Mouse (Mus musculus) ES-Bruce4 (cell line): ENCODE results near the gene Rnf135. TPM values are rescaled to one million over a fixed set of nuclear protein-coding genes. Genes with fewer than 3 reads are reported as not detected.

ENCODE experiments used
- H3K27ac ChIP-seq: 2 replicates; pipeline ENCODE4 v1.5.1; 2012; ENCODE audit warnings: low read length, inconsistent platforms; ENCODE audit not compliant: insufficient read depth
- H3K27me3 ChIP-seq: 2 replicates; pipeline ENCODE4 v1.6.1; 2012; ENCODE audit warnings: mild to moderate bottlenecking, low read length, inconsistent platforms; ENCODE audit not compliant: control insufficient read depth, poor library complexity, insufficient read depth, severe bottlenecking
- H3K36me3 ChIP-seq: 2 replicates; pipeline ENCODE4 v1.6.1; 2012; ENCODE audit warnings: inconsistent platforms, mild to moderate bottlenecking, low read length, moderate library complexity; ENCODE audit not compliant: control insufficient read depth, poor library complexity, insufficient read depth, severe bottlenecking
- H3K4me1 ChIP-seq: one replicate; pipeline ENCODE4 v1.8.1; 2011; ENCODE audit warnings: low read length; ENCODE audit not compliant: control insufficient read depth, insufficient read depth
- H3K4me3 ChIP-seq: 2 replicates; pipeline ENCODE4 v1.5.1; 2011; ENCODE audit warnings: low read depth, mild to moderate bottlenecking, low read length
- H3K9ac ChIP-seq: 2 replicates; pipeline ENCODE4 v1.6.1; 2012; ENCODE audit warnings: low read depth, mild to moderate bottlenecking, inconsistent platforms; ENCODE audit not compliant: poor library complexity, severe bottlenecking
- H3K9me3 ChIP-seq: replicated peaks from 2 replicates; pipeline ENCODE4 v1.6.1; 2012; ENCODE audit warnings: mild to moderate bottlenecking, low read length, inconsistent platforms; ENCODE audit not compliant: control insufficient read depth, poor library complexity, insufficient read depth, severe bottlenecking
- CTCF ChIP-seq: IDR thresholded peaks from one replicate; pipeline ENCODE4 v1.8.1; 2011; ENCODE audit warnings: low read depth, low read length
- EP300 ChIP-seq: IDR thresholded peaks from 2 replicates; pipeline ENCODE4 v1.6.1; 2011; ENCODE audit warnings: low read depth, low read length; ENCODE audit not compliant: insufficient read depth
- POLR2A ChIP-seq: IDR thresholded peaks from one replicate; pipeline ENCODE4 v1.8.1; 2011; ENCODE audit warnings: low read length; ENCODE audit not compliant: insufficient read depth
- polyA plus RNA-seq: library from polyadenylated mRNA; stranded (reverse); fragments of >200 nt; gene quantifications from 2 replicates; pipeline ENCODE4 v1.2.4, GENCODE M21; 2011; ENCODE audit warnings: low read depth; ENCODE audit not compliant: missing spikeins, insufficient read depth, insufficient read length

Rnf135 gene
- polyA plus RNA-seq, 1 experiment = 5.3 TPM

GRCm38 (mm10) chr11:80237278-80237677 is 53.6 kb downstream of the Rnf135 start:
- Histone ChIP-seq H3K9ac (no peak overlapping the region), H3K27me3 (no peaks in the 10 kb centered on the region), H3K4me3 (no peak overlapping the region), H3K9me3 (no peaks in the 10 kb centered on the region), H3K27ac (no peak overlapping the region), H3K4me1 (no peaks in the 10 kb centered on the region), H3K36me3 (peaks cover 20% of the 10 kb centered on the region)
- no peak for TF ChIP-seq CTCF
- no peak for TF ChIP-seq EP300
- TF ChIP-seq POLR2A = no peak

- TF ChIP-seq POLR2A (no peak), CTCF (no peak), EP300 (no peak)
- peaks cover 19% of the 10 kb centered on the region for H3K36me3 ChIP-seq
- no peak overlapping the region for H3K9ac ChIP-seq
- no peak overlapping the region for H3K4me3 ChIP-seq
- no peaks in the 10 kb centered on the region for H3K4me1 ChIP-seq
- H3K27me3 ChIP-seq = no peaks in the 10 kb centered on the region
- no peak overlapping the region for H3K27ac ChIP-seq
- no peaks in the 10 kb centered on the region for H3K9me3 ChIP-seq
Measured at GRCm38 (mm10) chr11:80238306-80238705, 54.7 kb downstream of the Rnf135 start.

- Histone ChIP-seq H3K9me3 (no peaks in the 10 kb centered on the region), H3K9ac (no peak overlapping the region), H3K27me3 (no peaks in the 10 kb centered on the region), H3K36me3 (peaks cover 49% of the 10 kb centered on the region), H3K27ac (no peak overlapping the region), H3K4me3 (no peak overlapping the region), H3K4me1 (no peaks in the 10 kb centered on the region)
- no peak for TF ChIP-seq EP300
- TF ChIP-seq POLR2A = no peak
- no peak for TF ChIP-seq CTCF
Measured at GRCm38 (mm10) chr11:80247026-80247425, 63.4 kb downstream of the Rnf135 start.

- Histone ChIP-seq H3K27me3 (no peaks in the 10 kb centered on the region), H3K9me3 (no peaks in the 10 kb centered on the region), H3K27ac (no peak overlapping the region), H3K9ac (no peak overlapping the region), H3K36me3 (peaks cover 43% of the 10 kb centered on the region), H3K4me1 (no peaks in the 10 kb centered on the region), H3K4me3 (no peak overlapping the region)
- TF ChIP-seq CTCF (no peak), EP300 (no peak), POLR2A (no peak)
Measured at GRCm38 (mm10) chr11:80248531-80248930, 64.9 kb downstream of the Rnf135 start.

Other genes starting within 250 kb of the Rnf135 start
- 108 and 117 TPM in 2 replicates for gene Utp6, start 221.5 kb upstream of the Rnf135 start, polyA plus RNA-seq
- gene Suz12, start 190.7 kb upstream of the Rnf135 start, polyA plus RNA-seq = 215 and 235 TPM in 2 replicates
- 50.9 and 59.1 TPM in 2 replicates for gene Crlf3, start 102.9 kb upstream of the Rnf135 start, polyA plus RNA-seq
- gene Atad5, start 94.5 kb upstream of the Rnf135 start, polyA plus RNA-seq = 25.0 and 26.6 TPM in 2 replicates
- 31.2 and 37.3 TPM in 2 replicates for gene Tefm, start 41.7 kb upstream of the Rnf135 start, polyA plus RNA-seq
- 3.4 and 3.5 TPM in 2 replicates for gene Adap2, start 29.7 kb upstream of the Rnf135 start, polyA plus RNA-seq
- 52.5 and 52.9 TPM in 2 replicates for gene Rhot1, start 25.2 kb downstream of the Rnf135 start, polyA plus RNA-seq
- 0.29 and 0.69 TPM in 2 replicates for gene Rhbdl3, start 117.1 kb downstream of the Rnf135 start, polyA plus RNA-seq
- gene 5730455P16Rik, start 194.2 kb downstream of the Rnf135 start, polyA plus RNA-seq = 27.8 and 31.0 TPM in 2 replicates
- 344 and 357 TPM in 2 replicates for gene Zfp207, start 199.4 kb downstream of the Rnf135 start, polyA plus RNA-seq
- 261 TPM in 2 replicates for gene Psmd11, start 244.8 kb downstream of the Rnf135 start, polyA plus RNA-seq